Mouse (Mus musculus): ENCODE results near the gene Stmn3.

The Stmn3 gene

GRCm38 (mm10) chr2:181314080-181314810, at the start of gene Stmn3:
TSS of gene Stmn3 (minus strand) at chr2:181314500.
- DNase-seq (ENCODE audit: low read depth in 1 of 2, low spot score in 2 of 2) = no peak

- DNase-seq (ENCODE audit: low read depth in 1 of 2, low spot score in 2 of 2) = no peak
Observed at GRCm38 (mm10) chr2:181363946-181364345, 49.6 kb upstream of the Stmn3 start.

- DNase-seq (ENCODE audit: low read depth in 1 of 2, low spot score in 2 of 2) = no peak
Observed at GRCm38 (mm10) chr2:181356780-181357179, 42.5 kb upstream of the Stmn3 start.

GRCm38 (mm10) chr2:181342766-181343165, 28.5 kb upstream of the Stmn3 start:
- DNase-seq (ENCODE audit: low read depth in 1 of 2, low spot score in 2 of 2) = no peak

- DNase-seq (ENCODE audit: low read depth in 1 of 2, low spot score in 2 of 2) = no peak
Observed at GRCm38 (mm10) chr2:181340426-181340825, 26.1 kb upstream of the Stmn3 start.

GRCm38 (mm10) chr2:181334023-181334422, 19.7 kb upstream of the Stmn3 start:
- peak in 1 of 2 experiments; percentile 38 for DNase-seq (ENCODE audit: low read depth in 1 of 2, low spot score in 2 of 2)

- no peak for DNase-seq (ENCODE audit: low read depth in 1 of 2, low spot score in 2 of 2)
Observed at GRCm38 (mm10) chr2:181332542-181332941, 18.2 kb upstream of the Stmn3 start.

GRCm38 (mm10) chr2:181326098-181326497, 11.8 kb upstream of the Stmn3 start:
- DNase-seq (ENCODE audit: low read depth in 1 of 2, low spot score in 2 of 2) = no peak

- no peak for DNase-seq (ENCODE audit: low read depth in 1 of 2, low spot score in 2 of 2)
Observed at GRCm38 (mm10) chr2:181322136-181322535, 7.8 kb upstream of the Stmn3 start.

GRCm38 (mm10) chr2:181320103-181320499, 5.8 kb upstream of the Stmn3 start:
- no peak for DNase-seq (ENCODE audit: low read depth in 1 of 2, low spot score in 2 of 2)

- peak; percentile 54 to 58 for DNase-seq (ENCODE audit: low read depth in 1 of 2, low spot score in 2 of 2)
Observed at GRCm38 (mm10) chr2:181319248-181320102, 5.2 kb upstream of the Stmn3 start, which contains the start of gene Rtel1. TSS of gene Rtel1 (plus strand) at chr2:181319739.

- no peak for DNase-seq (ENCODE audit: low read depth in 1 of 2, low spot score in 2 of 2)
Observed at GRCm38 (mm10) chr2:181313344-181314079, 788 bp downstream of the Stmn3 start.

GRCm38 (mm10) chr2:181313006-181313343, 1.3 kb downstream of the Stmn3 start:
- DNase-seq (ENCODE audit: low read depth in 1 of 2, low spot score in 2 of 2) = no peak

GRCm38 (mm10) chr2:181312435-181312834, 1.9 kb downstream of the Stmn3 start:
- no peak for DNase-seq (ENCODE audit: low read depth in 1 of 2, low spot score in 2 of 2)

GRCm38 (mm10) chr2:181307144-181307804, 7.0 kb downstream of the Stmn3 start:
- peak in 1 of 2 experiments; percentile 30 for DNase-seq (ENCODE audit: low read depth in 1 of 2, low spot score in 2 of 2)

GRCm38 (mm10) chr2:181304944-181305343, 9.4 kb downstream of the Stmn3 start:
- DNase-seq (ENCODE audit: low read depth in 1 of 2, low spot score in 2 of 2) = no peak

- no peak for DNase-seq (ENCODE audit: low read depth in 1 of 2, low spot score in 2 of 2)
Observed at GRCm38 (mm10) chr2:181302041-181302440, 12.3 kb downstream of the Stmn3 start.

GRCm38 (mm10) chr2:181290937-181291336, 23.4 kb downstream of the Stmn3 start:
- DNase-seq (ENCODE audit: low read depth in 1 of 2, low spot score in 2 of 2) = no peak

- DNase-seq (ENCODE audit: low read depth in 1 of 2, low spot score in 2 of 2) = no peak
Observed at GRCm38 (mm10) chr2:181288691-181289090, 25.6 kb downstream of the Stmn3 start.

- DNase-seq (ENCODE audit: low read depth in 1 of 2, low spot score in 2 of 2) = peak; percentile 71 to 86
Observed at GRCm38 (mm10) chr2:181287958-181288350, 26.3 kb downstream of the Stmn3 start, which contains the start of gene Gmeb2. TSS of gene Gmeb2 (minus strand) at chr2:181288035.

All from monocyte, adult 2 months (primary cell).